Mouse (Mus musculus) embryonic facial prominence, embryonic 12.5 days (tissue): ENCODE data around the gene Ddn. TPM values are rescaled to one million over a fixed set of nuclear protein-coding genes. Genes with fewer than 3 reads are reported as not detected.

Source experiments
- ATAC-seq: fragments of 200-750 bp; cut with Nextera tagmentation; 2 replicates; pipeline ENCODE4 v1.8.0; 2017; ENCODE audit not compliant: insufficient number of reproducible peaks, insufficient read depth, low FRiP score, low TSS enrichment
- H3K27ac ChIP-seq: fragments of 300-500 bp; sonication (generic); 2 replicates; pipeline ENCODE4 v1.5.1; 2016; ENCODE audit warnings: mild to moderate bottlenecking
- H3K27me3 ChIP-seq: fragments of 300-500 bp; sonication (generic); 2 replicates; pipeline ENCODE4 v1.6.1; 2016; ENCODE audit warnings: mild to moderate bottlenecking, moderate library complexity
- H3K36me3 ChIP-seq: fragments of 300-500 bp; sonication (generic); 2 replicates; pipeline ENCODE4 v1.6.1; 2016; ENCODE audit warnings: mild to moderate bottlenecking
- H3K4me1 ChIP-seq: fragments of 300-500 bp; sonication (generic); 2 replicates; pipeline ENCODE4 v1.6.1; 2016
- H3K4me2 ChIP-seq: fragments of 300-500 bp; sonication (generic); replicated peaks from 2 replicates; pipeline ENCODE4 v1.6.1; 2016; ENCODE audit warnings: mild to moderate bottlenecking, moderate library complexity
- H3K4me3 ChIP-seq: fragments of 300-500 bp; sonication (generic); 2 replicates; pipeline ENCODE4 v1.5.1; 2016; ENCODE audit warnings: mild to moderate bottlenecking
- H3K9ac ChIP-seq: fragments of 300-500 bp; sonication (generic); 2 replicates; pipeline ENCODE4 v1.6.1; 2016; ENCODE audit warnings: mild to moderate bottlenecking, moderate library complexity
- H3K9me3 ChIP-seq: fragments of 300-500 bp; sonication (generic); 2 replicates; pipeline ENCODE4 v1.6.1; 2016; ENCODE audit warnings: mild to moderate bottlenecking, moderate library complexity
- WGBS: fragments of 180-500 bp; shearing (Covaris S2); methylation state at CpG from one replicate; pipeline ENCODE4 v1.1.7; 2016; 5-methylcytosine and 5-hydroxymethylcytosine counted together
- polyA plus RNA-seq: library from polyadenylated mRNA; unstranded; fragments of >200 nt; fragmentation: Nextera tagmentation; extraction: Ambion mirVana; gene quantifications from 2 replicates; pipeline ENCODE4 v1.2.1, GENCODE M21; 2016

Gene Ddn
- polyA plus RNA-seq, 1 experiment from 2014 or later: 0.04 TPM

GRCm38 (mm10) chr15:98792233-98793020 lies 16.9 kb downstream of the Ddn start:
- H3K36me3 ChIP-seq: no peaks in the 10 kb centered on the region
- WGBS: 3% methylated on average over 75 of the region's 75 CpGs
- no peaks in the 10 kb centered on the region for H3K9me3 ChIP-seq
- no peak for ATAC-seq
- H3K9ac ChIP-seq: no peak overlapping the region
- H3K4me3 ChIP-seq: peak overlapping the region; percentile 30
- peaks cover 100% of the 10 kb centered on the region for H3K27me3 ChIP-seq
- peaks cover 20% of the 10 kb centered on the region for H3K4me1 ChIP-seq
- H3K4me2 ChIP-seq: peak overlapping the region; percentile 45
- H3K27ac ChIP-seq: no peak overlapping the region

GRCm38 (mm10) chr15:98791771-98792170 lies 17.5 kb downstream of the Ddn start:
- 0 out of 2 replicates have a peak overlapping the region, but pooled peaks have one; percentile 14 for H3K4me3 ChIP-seq

GRCm38 (mm10) chr15:98791221-98791620 lies 18.1 kb downstream of the Ddn start:
- Histone ChIP-seq H3K9ac (no peak overlapping the region), H3K36me3 (no peaks in the 10 kb centered on the region), H3K4me3 (peak overlapping the region; percentile 14; the same call in 1 of the 2 replicates), H3K27me3 (peaks cover 93% of the 10 kb centered on the region), H3K4me1 (peaks cover 20% of the 10 kb centered on the region), H3K27ac (no peak overlapping the region), H3K9me3 (no peaks in the 10 kb centered on the region), H3K4me2 (peak overlapping the region; percentile 16)
- WGBS: under 1% methylated on average over 12 of the region's 12 CpGs
- no peak for ATAC-seq

More at GRCm38 (mm10) chr15:98791771-98792170, 17.5 kb downstream of the Ddn start:
- H3K36me3 ChIP-seq: no peaks in the 10 kb centered on the region
- H3K27ac ChIP-seq: no peak overlapping the region
- peaks cover 20% of the 10 kb centered on the region for H3K4me1 ChIP-seq
- no peak for ATAC-seq
- H3K9ac ChIP-seq: no peak overlapping the region
- H3K27me3 ChIP-seq: peaks cover 96% of the 10 kb centered on the region
- no peak overlapping the region; the same call in 1 of the 2 replicates for H3K4me2 ChIP-seq
- H3K9me3 ChIP-seq: no peaks in the 10 kb centered on the region
- 1% methylated on average over 23 of the region's 23 CpGs for WGBS

- Histone ChIP-seq H3K27me3 (peaks cover 88% of the 10 kb centered on the region), H3K36me3 (no peaks in the 10 kb centered on the region), H3K27ac (no peak overlapping the region), H3K9ac (no peak overlapping the region), H3K4me2 (peak overlapping the region; percentile 16), H3K4me3 (peak overlapping the region; percentile 10; the same call in 1 of the 2 replicates), H3K4me1 (peaks cover 20% of the 10 kb centered on the region), H3K9me3 (no peaks in the 10 kb centered on the region)
- WGBS: under 1% methylated on average over 23 of the region's 23 CpGs
- ATAC-seq: no peak
Observed at GRCm38 (mm10) chr15:98790761-98791160, 18.5 kb downstream of the Ddn start.

DNA sequence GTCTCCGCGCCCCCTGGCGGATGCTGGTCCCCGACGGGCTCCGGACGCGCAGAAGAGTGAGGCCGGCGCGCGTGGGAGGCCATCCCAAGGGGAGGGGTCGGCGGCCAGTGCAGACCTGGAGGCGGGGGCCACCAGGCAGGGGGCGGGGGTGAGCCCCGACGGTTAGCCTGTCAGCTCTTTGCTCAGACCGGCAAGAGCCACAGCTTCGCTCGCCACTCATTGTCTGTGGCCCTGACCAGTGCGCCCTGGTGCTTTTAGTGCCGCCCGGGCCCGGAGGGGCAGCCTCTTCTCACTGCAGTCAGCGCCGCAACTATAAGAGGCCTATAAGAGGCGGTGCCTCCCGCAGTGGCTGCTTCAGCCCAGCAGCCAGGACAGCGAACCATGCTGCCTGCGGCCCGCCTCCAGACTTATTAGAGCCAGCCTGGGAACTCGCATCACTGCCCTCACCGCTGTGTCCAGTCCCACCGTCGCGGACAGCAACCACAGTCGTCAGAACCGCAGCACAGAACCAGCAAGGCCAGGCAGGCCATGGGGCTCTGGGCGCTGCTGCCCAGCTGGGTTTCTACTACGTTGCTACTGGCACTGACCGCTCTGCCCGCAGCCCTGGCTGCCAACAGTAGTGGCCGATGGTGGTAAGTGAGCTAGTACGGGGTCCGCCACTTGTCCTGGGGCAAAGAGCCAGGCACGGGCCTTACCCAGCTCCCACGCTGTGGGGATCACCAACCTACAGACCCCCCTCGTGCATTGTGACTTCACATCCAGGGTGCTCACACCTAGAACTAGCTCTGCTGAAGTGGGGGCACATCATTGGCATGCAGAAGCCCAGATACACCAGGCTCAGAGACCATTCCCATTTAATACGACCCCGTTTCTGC lies 19.4 kb downstream of the Ddn start, which contains the start of gene Wnt1:
Gene Wnt1 (plus strand): TSS at position 197 of the 875 bp plus-strand sequence.
- H3K9me3 ChIP-seq: no peaks in the 10 kb centered on the region
- no peaks in the 10 kb centered on the region for H3K36me3 ChIP-seq
- 2% methylated on average over 50 of the region's 51 CpGs for WGBS
- no peak within 1 kb of the TSS for H3K9ac ChIP-seq
- peaks cover 20% of the 10 kb centered on the region for H3K4me1 ChIP-seq
- 0 out of 2 replicates have a peak within 1 kb of the TSS, but pooled peaks have one; percentile 10 for H3K4me3 ChIP-seq
- no peak within 1 kb of the TSS for H3K27ac ChIP-seq
- ATAC-seq: no peak
- H3K27me3 ChIP-seq: peaks cover 85% of the 10 kb centered on the region
- H3K4me2 ChIP-seq: peak within 1 kb of the TSS; percentile 16; the same call in 1 of the 2 replicates

- Histone ChIP-seq H3K9me3 (no peaks in the 10 kb centered on the region), H3K4me2 (no peak overlapping the region), H3K27me3 (peaks cover 80% of the 10 kb centered on the region), H3K36me3 (no peaks in the 10 kb centered on the region), H3K4me1 (peaks cover 20% of the 10 kb centered on the region), H3K4me3 (no peak overlapping the region), H3K9ac (no peak overlapping the region), H3K27ac (no peak overlapping the region)
- ATAC-seq: no peak
- 10% methylated on average over 24 of the region's 24 CpGs for WGBS
Observed at GRCm38 (mm10) chr15:98788972-98789660, 20.2 kb downstream of the Ddn start.

GRCm38 (mm10) chr15:98787930-98788329 lies 21.4 kb downstream of the Ddn start:
- H3K4me2 ChIP-seq: no peak overlapping the region
- no peak overlapping the region for H3K4me3 ChIP-seq
- peaks cover 20% of the 10 kb centered on the region for H3K4me1 ChIP-seq
- H3K9me3 ChIP-seq: no peaks in the 10 kb centered on the region
- 37% methylated on average over 4 of the region's 4 CpGs for WGBS
- ATAC-seq: no peak
- no peaks in the 10 kb centered on the region for H3K36me3 ChIP-seq
- no peak overlapping the region for H3K27ac ChIP-seq
- H3K27me3 ChIP-seq: peaks cover 70% of the 10 kb centered on the region
- H3K9ac ChIP-seq: no peak overlapping the region

DNA sequence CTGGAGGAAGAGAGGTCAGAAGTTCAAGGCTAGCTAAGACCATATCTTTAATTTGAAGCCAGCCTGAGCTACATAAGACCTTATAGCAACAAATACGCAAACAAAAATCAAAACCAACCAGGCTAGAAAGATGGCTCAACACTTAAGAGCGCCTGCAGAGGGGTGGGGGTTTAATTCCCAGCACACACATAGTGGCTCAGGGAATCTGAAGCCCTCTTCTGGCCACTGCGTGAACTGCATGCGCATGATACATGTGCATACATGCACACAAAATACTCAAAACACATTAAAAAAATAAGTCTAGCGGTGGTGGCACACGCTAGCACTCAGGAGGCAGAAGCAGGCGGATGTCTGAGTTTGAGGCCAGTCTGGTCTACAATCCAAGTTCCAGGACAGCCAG lies 23.5 kb downstream of the Ddn start:
- Histone ChIP-seq H3K9me3 (no peaks in the 10 kb centered on the region), H3K4me1 (peaks cover 7% of the 10 kb centered on the region; the same call in 1 of the 2 replicates), H3K36me3 (no peaks in the 10 kb centered on the region), H3K4me3 (no peak overlapping the region), H3K9ac (no peak overlapping the region), H3K27me3 (peaks cover 68% of the 10 kb centered on the region), H3K4me2 (no peak overlapping the region), H3K27ac (no peak overlapping the region)
- no peak for ATAC-seq
- WGBS: 43% methylated on average over 7 of the region's 7 CpGs

DNA sequence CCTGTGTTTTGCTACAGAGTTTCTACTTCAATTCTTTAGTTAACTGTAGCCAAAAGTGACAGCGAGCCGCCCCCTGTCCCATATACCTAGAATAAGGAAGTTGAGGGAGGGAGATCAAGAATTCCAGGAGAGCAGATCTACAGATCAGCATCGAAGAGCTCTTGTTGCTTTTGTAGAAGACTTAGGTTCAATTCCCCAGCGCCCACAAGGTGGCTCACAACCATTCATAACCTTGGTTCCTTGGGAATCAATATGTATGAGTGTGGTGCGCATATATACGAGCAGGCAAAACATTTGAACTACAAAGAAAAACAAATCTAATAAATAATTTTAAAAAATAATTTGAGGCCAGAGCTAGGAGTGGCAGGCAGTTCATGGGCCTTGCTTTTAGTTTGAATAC lies 28.1 kb downstream of the Ddn start:
- H3K4me2 ChIP-seq: no peak overlapping the region
- no peak overlapping the region for H3K4me3 ChIP-seq
- no peaks in the 10 kb centered on the region for H3K9me3 ChIP-seq
- H3K9ac ChIP-seq: no peak overlapping the region
- ATAC-seq: no peak
- peaks cover 76% of the 10 kb centered on the region for H3K27me3 ChIP-seq
- H3K36me3 ChIP-seq: no peaks in the 10 kb centered on the region
- 33% methylated on average over 6 of the region's 6 CpGs for WGBS
- H3K27ac ChIP-seq: no peak overlapping the region
- peaks cover 23% of the 10 kb centered on the region for H3K4me1 ChIP-seq

GRCm38 (mm10) chr15:98780573-98780972 lies 28.7 kb downstream of the Ddn start:
- Histone ChIP-seq H3K4me1 (peaks cover 28% of the 10 kb centered on the region), H3K27me3 (peaks cover 80% of the 10 kb centered on the region), H3K4me2 (no peak overlapping the region), H3K9ac (no peak overlapping the region), H3K4me3 (no peak overlapping the region), H3K27ac (no peak overlapping the region), H3K9me3 (no peaks in the 10 kb centered on the region), H3K36me3 (no peaks in the 10 kb centered on the region)
- ATAC-seq: no peak
- under 1% methylated on average over 13 of the region's 13 CpGs for WGBS

GRCm38 (mm10) chr15:98780075-98780474 lies 29.2 kb downstream of the Ddn start:
- WGBS: under 1% methylated on average over 8 of the region's 8 CpGs
- no peak for ATAC-seq
- Histone ChIP-seq H3K27me3 (peaks cover 83% of the 10 kb centered on the region), H3K4me2 (no peak overlapping the region), H3K9ac (no peak overlapping the region), H3K4me1 (peaks cover 28% of the 10 kb centered on the region), H3K4me3 (no peak overlapping the region), H3K36me3 (no peaks in the 10 kb centered on the region), H3K9me3 (no peaks in the 10 kb centered on the region), H3K27ac (no peak overlapping the region)
